Mouse (Mus musculus) intestine, embryonic 15.5 days (tissue): ENCODE results near the gene Calcoco1. TPM values are rescaled to one million over a fixed set of nuclear protein-coding genes. Genes with fewer than 3 reads are reported as not detected.

Experiments
- ATAC-seq: fragments of 200-750 bp; cut with Nextera tagmentation; 2 replicates; pipeline ENCODE4 v1.8.0; 2017; ENCODE audit warnings: moderate TSS enrichment, moderate library complexity
- H3K27ac ChIP-seq: fragments of 300-500 bp; sonication (generic); 2 replicates; pipeline ENCODE4 v1.5.1; 2015; ENCODE audit warnings: mild to moderate bottlenecking, inconsistent platforms
- H3K27me3 ChIP-seq: fragments of 300-500 bp; sonication (generic); replicated peaks from 2 replicates; pipeline ENCODE4 v1.6.1; 2015; ENCODE audit warnings: inconsistent platforms
- H3K36me3 ChIP-seq: fragments of 300-500 bp; sonication (generic); 2 replicates; pipeline ENCODE4 v1.6.1; 2015; ENCODE audit warnings: inconsistent platforms
- H3K4me1 ChIP-seq: fragments of 300-500 bp; sonication (generic); replicated peaks from 2 replicates; pipeline ENCODE4 v1.6.1; 2015; ENCODE audit warnings: inconsistent platforms
- H3K4me2 ChIP-seq: fragments of 300-500 bp; sonication (generic); replicated peaks from 2 replicates; pipeline ENCODE4 v1.6.1; 2015; ENCODE audit warnings: mild to moderate bottlenecking, inconsistent platforms
- H3K4me3 ChIP-seq: fragments of 300-500 bp; sonication (generic); replicated peaks from 2 replicates; pipeline ENCODE4 v1.5.1; 2015; ENCODE audit warnings: inconsistent platforms
- H3K9ac ChIP-seq: fragments of 300-500 bp; sonication (generic); 2 replicates; pipeline ENCODE4 v1.6.1; 2015; ENCODE audit warnings: inconsistent platforms
- H3K9me3 ChIP-seq: fragments of 300-500 bp; sonication (generic); 2 replicates; pipeline ENCODE4 v1.6.1; 2016; ENCODE audit warnings: inconsistent platforms
- WGBS: fragments of 180-500 bp; shearing (Covaris S2); methylation state at CpG from one replicate; pipeline ENCODE4 v1.1.7; 2015; 5-methylcytosine and 5-hydroxymethylcytosine counted together
- polyA plus RNA-seq: library from polyadenylated mRNA; unstranded; fragments of >200 nt; fragmentation: Nextera tagmentation; extraction: Ambion mirVana; gene quantifications from 2 replicates; pipeline ENCODE4 v1.2.1, GENCODE M21; 2015

Calcoco1 gene
- polyA plus RNA-seq, result 27.7 and 28.5 TPM in 2 replicates

- 0 out of 2 replicates have a peak within 1 kb of the TSS, but pooled peaks have one; percentile 40 for H3K27ac ChIP-seq
- H3K9me3 ChIP-seq, result no peaks in the 10 kb centered on the region
- peak within 1 kb of the TSS; percentile 72 for H3K4me3 ChIP-seq
- peak within 1 kb of the TSS; percentile 68 for H3K9ac ChIP-seq
- H3K4me1 ChIP-seq, result 0 out of 2 replicates have a peak, but pooled peaks cover 8% of the 10 kb centered on the region
- ATAC-seq, result peak; percentile 99
- under 1% methylated on average over 27 of the region's 27 CpGs for WGBS
- no peaks in the 10 kb centered on the region for H3K36me3 ChIP-seq
- H3K27me3 ChIP-seq, result no peaks in the 10 kb centered on the region
- peak within 1 kb of the TSS; percentile 72 for H3K4me2 ChIP-seq
Measured at GRCm38 (mm10) chr15:102721980-102722475, at the start of gene Calcoco1. Gene Calcoco1 (minus strand): TSS chr15:102722178.

GRCm38 (mm10) chr15:102770866-102771265 is 48.9 kb upstream of the Calcoco1 start:
- Histone ChIP-seq H3K9me3 (no peaks in the 10 kb centered on the region), H3K4me1 (no peaks in the 10 kb centered on the region), H3K27ac (no peak overlapping the region), H3K4me3 (no peak overlapping the region), H3K4me2 (no peak overlapping the region), H3K27me3 (peaks cover 12% of the 10 kb centered on the region; the same call in 1 of the 2 replicates), H3K36me3 (no peaks in the 10 kb centered on the region), H3K9ac (no peak overlapping the region)
- 50% methylated on average over 7 of the region's 7 CpGs for WGBS
- ATAC-seq, result no peak

- Histone ChIP-seq H3K9ac (no peak overlapping the region), H3K4me1 (no peaks in the 10 kb centered on the region), H3K9me3 (no peaks in the 10 kb centered on the region), H3K4me2 (no peak overlapping the region), H3K4me3 (no peak overlapping the region), H3K27me3 (peaks cover 30% of the 10 kb centered on the region), H3K27ac (no peak overlapping the region), H3K36me3 (no peaks in the 10 kb centered on the region)
- 33% methylated on average over 2 of the region's 2 CpGs for WGBS
- ATAC-seq, result no peak
Measured at GRCm38 (mm10) chr15:102765207-102765606, 43.2 kb upstream of the Calcoco1 start.

- peak; percentile 71; the same call in 1 of the 2 replicates for ATAC-seq
- no peaks in the 10 kb centered on the region for H3K4me1 ChIP-seq
- H3K9ac ChIP-seq, result no peak overlapping the region
- 16% methylated on average over 7 of the region's 7 CpGs for WGBS
- H3K36me3 ChIP-seq, result no peaks in the 10 kb centered on the region
- H3K4me3 ChIP-seq, result no peak overlapping the region
- peaks cover 25% of the 10 kb centered on the region for H3K27me3 ChIP-seq
- no peak overlapping the region for H3K27ac ChIP-seq
- H3K4me2 ChIP-seq, result no peak overlapping the region
- no peaks in the 10 kb centered on the region for H3K9me3 ChIP-seq
Measured at GRCm38 (mm10) chr15:102761745-102762378, 39.9 kb upstream of the Calcoco1 start.

GRCm38 (mm10) chr15:102757686-102758085 is 35.7 kb upstream of the Calcoco1 start:
- no peaks in the 10 kb centered on the region for H3K36me3 ChIP-seq
- ATAC-seq, result no peak
- no peak overlapping the region for H3K9ac ChIP-seq
- H3K4me1 ChIP-seq, result no peaks in the 10 kb centered on the region
- no peak overlapping the region for H3K4me3 ChIP-seq
- no peak overlapping the region for H3K27ac ChIP-seq
- no peak overlapping the region for H3K4me2 ChIP-seq
- no peaks in the 10 kb centered on the region for H3K9me3 ChIP-seq
- 100% methylated on average over 1 of the region's 1 CpGs for WGBS
- peaks cover 41% of the 10 kb centered on the region for H3K27me3 ChIP-seq

GRCm38 (mm10) chr15:102755053-102755452 is 33.1 kb upstream of the Calcoco1 start:
- H3K4me1 ChIP-seq, result no peaks in the 10 kb centered on the region
- no peaks in the 10 kb centered on the region for H3K9me3 ChIP-seq
- no peak overlapping the region for H3K4me2 ChIP-seq
- no peak for ATAC-seq
- H3K9ac ChIP-seq, result no peak overlapping the region
- no peak overlapping the region for H3K27ac ChIP-seq
- WGBS, result 36% methylated on average over 5 of the region's 5 CpGs
- no peak overlapping the region for H3K4me3 ChIP-seq
- peaks cover 44% of the 10 kb centered on the region for H3K27me3 ChIP-seq
- no peaks in the 10 kb centered on the region for H3K36me3 ChIP-seq

- no peak for ATAC-seq
- Histone ChIP-seq H3K36me3 (no peaks in the 10 kb centered on the region), H3K9ac (no peak overlapping the region), H3K27me3 (peaks cover 45% of the 10 kb centered on the region), H3K4me1 (no peaks in the 10 kb centered on the region), H3K4me2 (no peak overlapping the region), H3K27ac (no peak overlapping the region), H3K9me3 (no peaks in the 10 kb centered on the region), H3K4me3 (no peak overlapping the region)
- 52% methylated on average over 7 of the region's 7 CpGs for WGBS
Measured at GRCm38 (mm10) chr15:102754361-102754760, 32.4 kb upstream of the Calcoco1 start.

- ATAC-seq, result peak; percentile 56
- Histone ChIP-seq H3K27me3 (peaks cover 54% of the 10 kb centered on the region), H3K9me3 (no peaks in the 10 kb centered on the region), H3K4me2 (no peak overlapping the region), H3K27ac (no peak overlapping the region), H3K4me3 (no peak overlapping the region), H3K36me3 (no peaks in the 10 kb centered on the region), H3K9ac (no peak overlapping the region), H3K4me1 (no peaks in the 10 kb centered on the region)
- WGBS, result 8% methylated on average over 13 of the region's 13 CpGs
Measured at GRCm38 (mm10) chr15:102753170-102753569, 31.2 kb upstream of the Calcoco1 start.

- Histone ChIP-seq H3K27me3 (peaks cover 64% of the 10 kb centered on the region), H3K27ac (no peak overlapping the region), H3K9ac (no peak overlapping the region), H3K4me1 (peaks cover 3% of the 10 kb centered on the region), H3K4me2 (no peak overlapping the region), H3K36me3 (no peaks in the 10 kb centered on the region), H3K9me3 (no peaks in the 10 kb centered on the region), H3K4me3 (no peak overlapping the region)
- 52% methylated on average over 1 of the region's 1 CpGs for WGBS
- ATAC-seq, result no peak
Measured at GRCm38 (mm10) chr15:102752164-102752563, 30.2 kb upstream of the Calcoco1 start.

GRCm38 (mm10) chr15:102750241-102750640 is 28.3 kb upstream of the Calcoco1 start:
- peaks cover 12% of the 10 kb centered on the region for H3K4me1 ChIP-seq
- H3K4me2 ChIP-seq, result no peak overlapping the region
- no peaks in the 10 kb centered on the region for H3K36me3 ChIP-seq
- no peaks in the 10 kb centered on the region for H3K9me3 ChIP-seq
- H3K9ac ChIP-seq, result no peak overlapping the region
- H3K27ac ChIP-seq, result no peak overlapping the region
- peaks cover 70% of the 10 kb centered on the region for H3K27me3 ChIP-seq
- 57% methylated on average over 5 of the region's 5 CpGs for WGBS
- no peak for ATAC-seq
- H3K4me3 ChIP-seq, result no peak overlapping the region

GRCm38 (mm10) chr15:102749103-102749502 is 27.1 kb upstream of the Calcoco1 start:
- Histone ChIP-seq H3K4me3 (no peak overlapping the region), H3K9me3 (no peaks in the 10 kb centered on the region), H3K9ac (no peak overlapping the region), H3K4me1 (peaks cover 12% of the 10 kb centered on the region), H3K27ac (no peak overlapping the region), H3K27me3 (peaks cover 78% of the 10 kb centered on the region), H3K4me2 (no peak overlapping the region), H3K36me3 (no peaks in the 10 kb centered on the region)
- ATAC-seq, result no peak
- WGBS, result 86% methylated on average over 1 of the region's 1 CpGs

GRCm38 (mm10) chr15:102747853-102748252 is 25.9 kb upstream of the Calcoco1 start:
- peaks cover 12% of the 10 kb centered on the region for H3K4me1 ChIP-seq
- H3K9me3 ChIP-seq, result no peaks in the 10 kb centered on the region
- peak overlapping the region; percentile 47; the same call in 1 of the 2 replicates for H3K4me3 ChIP-seq
- WGBS, result 45% methylated on average over 8 of the region's 8 CpGs
- ATAC-seq, result no peak
- no peak overlapping the region for H3K27ac ChIP-seq
- 0 out of 2 replicates have a peak overlapping the region, but pooled peaks have one; percentile 93 for H3K4me2 ChIP-seq
- H3K9ac ChIP-seq, result no peak overlapping the region
- H3K27me3 ChIP-seq, result peaks cover 85% of the 10 kb centered on the region
- H3K36me3 ChIP-seq, result no peaks in the 10 kb centered on the region

- under 1% methylated on average over 20 of the region's 20 CpGs for WGBS
- H3K27ac ChIP-seq, result no peak overlapping the region
- H3K9me3 ChIP-seq, result no peaks in the 10 kb centered on the region
- peak overlapping the region; percentile 40; the same call in 1 of the 2 replicates for H3K9ac ChIP-seq
- H3K4me1 ChIP-seq, result peaks cover 12% of the 10 kb centered on the region
- H3K27me3 ChIP-seq, result peaks cover 82% of the 10 kb centered on the region
- ATAC-seq, result no peak
- no peaks in the 10 kb centered on the region for H3K36me3 ChIP-seq
- H3K4me2 ChIP-seq, result peak overlapping the region; percentile 93
- H3K4me3 ChIP-seq, result peak overlapping the region; percentile 47
Measured at GRCm38 (mm10) chr15:102747286-102747640, 25.3 kb upstream of the Calcoco1 start.
